Mouse (Mus musculus) heart, postnatal 0 days (tissue): ENCODE measurements at regions not wholly inside any gene's neighbourhood (a gene's known extent, or its start where the extent isn't known, plus 50 kb on each side); places are given as distances from the start of the nearest gene placed in this dataset.

Experiments used
- CTCF ChIP-seq: IDR thresholded peaks from 2 replicates; pipeline ENCODE4 v1.5.1; 2016; ENCODE audit warnings: antibody characterized with exemption, control low read depth, low read depth
- EP300 ChIP-seq: IDR thresholded peaks from 2 replicates; pipeline ENCODE4 v1.6.1; 2016; ENCODE audit warnings: antibody characterized with exemption, low read depth

DNA sequence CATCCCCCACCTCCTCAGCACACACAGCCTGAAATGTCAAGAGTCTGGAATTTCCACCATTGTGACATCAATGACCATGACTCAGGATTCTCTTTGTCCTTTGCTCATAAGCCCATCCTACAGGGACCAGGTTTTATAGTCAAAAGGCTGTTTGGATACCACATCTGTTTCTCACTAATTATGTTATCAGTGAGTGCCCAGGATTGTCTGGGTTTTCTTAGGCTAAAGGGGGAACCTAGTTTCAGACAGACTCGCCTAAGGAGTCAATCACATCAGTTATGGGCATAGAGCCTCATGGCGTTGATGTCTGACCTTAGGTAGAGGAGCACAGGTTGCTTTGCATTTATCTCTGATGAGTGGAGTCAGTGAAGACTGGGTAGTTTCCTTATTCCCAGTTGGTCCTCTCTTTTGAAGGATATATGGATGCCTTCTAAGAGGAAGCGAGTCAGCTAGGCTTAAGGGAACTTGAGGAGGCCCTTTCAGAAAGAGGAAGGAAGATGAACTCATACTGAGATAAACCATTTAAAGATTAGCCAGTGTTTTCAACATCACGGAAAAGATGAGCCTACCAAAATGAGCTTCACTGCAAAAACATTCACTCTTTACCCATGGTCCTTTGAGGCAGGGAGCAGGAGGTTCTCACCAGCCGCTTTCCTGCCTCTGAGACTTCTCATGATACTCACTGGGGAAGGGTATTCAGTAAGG is 143.8 kb upstream of the Tmem164 start:
- TF ChIP-seq CTCF, result no peak
- TF ChIP-seq EP300, result no peak
